Mouse (Mus musculus): ENCODE results near the gene Pole2.

DNA sequence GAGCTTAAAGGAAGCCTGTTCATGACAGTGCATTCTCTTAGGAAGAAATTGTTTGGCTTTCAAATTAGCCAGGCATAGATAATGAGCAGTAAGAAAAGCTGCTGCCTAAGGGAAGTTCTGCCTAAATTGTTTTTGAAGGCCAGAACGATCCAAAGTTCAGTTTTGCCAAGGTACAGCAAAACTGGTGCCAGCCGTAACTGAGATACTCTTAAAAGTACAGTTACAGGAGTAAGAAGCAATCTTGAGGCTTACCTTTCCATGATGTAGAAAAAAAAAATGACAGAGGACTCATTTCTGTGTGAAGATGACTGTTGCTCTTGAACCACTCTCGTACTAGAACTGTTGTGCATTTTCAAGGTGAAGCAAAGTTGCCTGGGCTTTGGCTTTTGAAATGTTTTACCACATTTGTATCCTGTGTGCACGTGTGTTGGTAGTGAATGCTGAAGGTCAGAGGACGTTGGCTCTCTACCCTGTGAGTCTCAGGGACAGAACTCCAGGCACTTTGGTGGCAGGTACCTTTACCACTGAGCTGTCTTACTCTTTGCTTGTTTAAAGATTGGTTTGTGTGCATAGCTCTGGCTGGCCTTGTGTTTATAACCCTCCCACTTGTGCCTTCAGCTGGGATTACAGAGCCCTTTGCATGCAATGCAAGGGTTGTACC lies 41.1 kb downstream of the Pole2 start:
- TF ChIP-seq CTCF (IDR thresholded peaks at IDR 0.05; ENCODE audit: insufficient read depth, low read length), result no peak
- TF ChIP-seq POLR2A (IDR thresholded peaks at IDR 0.05; ENCODE audit: borderline replicate concordance, extremely low read depth, low read depth, low read length), result no peak
